8 mouse cellular contexts compared by ENCODE assay signal in the genomic region with DNA sequence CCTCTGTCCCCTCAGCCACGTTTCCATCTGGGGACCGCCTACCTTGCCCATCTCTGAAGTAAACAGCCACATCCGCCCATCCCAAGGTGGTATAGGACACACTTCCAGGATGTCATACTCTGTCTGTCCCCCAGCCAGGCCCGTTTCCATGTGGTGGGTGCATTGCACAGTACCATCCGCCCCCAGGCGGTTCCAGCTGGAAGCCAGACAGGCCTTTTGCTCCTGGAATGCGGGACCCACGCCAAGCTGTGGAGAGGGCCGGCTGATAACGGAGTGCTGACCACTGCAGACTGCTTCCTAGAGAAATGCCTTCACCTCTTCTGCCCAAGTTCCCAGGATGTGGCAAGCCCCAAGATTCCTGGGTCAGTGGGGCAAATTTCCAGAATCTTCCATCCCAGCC.
DNase-seq lines count a peak whose midpoint lies in the region; ATAC-seq and TF ChIP-seq lines count a peak whose summit lies in the region.

No protein-coding gene starts in this region.

- POLR2A ChIA-PET in Patski (lab: Charles Lee), result no interaction called here

- H3K9ac ChIP-seq in lung, embryonic 16.5 days (ENCODE audit: low read length), result peak overlapping the region; percentile 37

- no peak overlapping the region for H3K4me2 ChIP-seq in lung, embryonic 16.5 days (ENCODE audit: low read depth, low read length)

- peak overlapping the region; percentile 93 for H3K27ac ChIP-seq in lung, embryonic 16.5 days (ENCODE audit: low read length)

- CTCF ChIA-PET in Patski (lab: Charles Lee), result interaction anchor here (1.4 to 1.7 kb wide), 2 partner anchors 11 to 186 kb away, joined by 5 to 8 read pairs; no protein-coding TSS in a partner anchor

- H3K4me1 ChIP-seq in lung, embryonic 16.5 days (replicated peaks; ENCODE audit: control insufficient read depth, insufficient read depth, low read length), result peaks cover 58% of the 10 kb centered on the region

- 13% methylated on average over 10 of the region's 10 CpGs for WGBS in lung, embryonic 16.5 days

- H3K4me3 ChIP-seq in lung, embryonic 16.5 days (ENCODE audit: low read length), result no peak overlapping the region

- H3K36me3 ChIP-seq in lung, embryonic 16.5 days (ENCODE audit: control insufficient read depth, insufficient read depth, low read length), result no peaks in the 10 kb centered on the region

- H3K27me3 ChIP-seq in Patski, result no peaks in the 10 kb centered on the region
- no peaks in the 10 kb centered on the region for H3K27me3 ChIP-seq in lung, embryonic 16.5 days (ENCODE audit: control insufficient read depth, insufficient read depth, low read depth, low read length)

- TF ChIP-seq CTCF in Patski (IDR thresholded peaks at IDR 0.05), result no peak

- peak; percentile 99 for DNase-seq in 3T3-L1 (ENCODE audit: low read depth, low spot score)
- DNase-seq in Patski (ENCODE audit: low read depth, low spot score), result peak; percentile 71
- DNase-seq in gastrocnemius, postnatal 4 days (ENCODE audit: low spot score in 2 of 2), result peak; percentile 60 to 83
- DNase-seq in kidney, adult 8-10 months, result peak; percentile 75 to 79
- DNase-seq in frontal cortex, postnatal 10 days (ENCODE audit: low spot score in 2 of 2), result no peak
- no peak for DNase-seq in thymus, adult 18-20 months
- no peak for DNase-seq in thymus, postnatal 4 days

- peak; percentile 68 for ATAC-seq in Patski
- ATAC-seq in lung, embryonic 16.5 days (ENCODE audit: low read depth), result peak; percentile 88

- no peaks in the 10 kb centered on the region for H3K9me3 ChIP-seq in lung, embryonic 16.5 days (ENCODE audit: control insufficient read depth, low read length)

- in situ Hi-C loops in Patski (cut with MboI; ENCODE audit: low pct_unique_long_range_greater_than_20kb), result no loop called here

Comparison
In these comparisons a context has a peak if more than half of its experiments do, and no peak if none do; other contexts are left out.
1. DNase-seq: peak in 3T3-L1 (single experiment), Patski (single experiment), gastrocnemius, postnatal 4 days (2 of 2) and kidney, adult 8-10 months (2 of 2); none in frontal cortex, postnatal 10 days (0 of 2), thymus, adult 18-20 months (0 of 2) and thymus, postnatal 4 days (single experiment).